Mouse (Mus musculus): Measurements from ENCODE around the gene Elmo1. TPM values are rescaled to one million over a fixed set of nuclear protein-coding genes. Genes with fewer than 3 reads are reported as not detected.

Gene Elmo1
- polyA plus RNA-seq, 1 experiment from 2014 or later: 10.6 TPM

DNA sequence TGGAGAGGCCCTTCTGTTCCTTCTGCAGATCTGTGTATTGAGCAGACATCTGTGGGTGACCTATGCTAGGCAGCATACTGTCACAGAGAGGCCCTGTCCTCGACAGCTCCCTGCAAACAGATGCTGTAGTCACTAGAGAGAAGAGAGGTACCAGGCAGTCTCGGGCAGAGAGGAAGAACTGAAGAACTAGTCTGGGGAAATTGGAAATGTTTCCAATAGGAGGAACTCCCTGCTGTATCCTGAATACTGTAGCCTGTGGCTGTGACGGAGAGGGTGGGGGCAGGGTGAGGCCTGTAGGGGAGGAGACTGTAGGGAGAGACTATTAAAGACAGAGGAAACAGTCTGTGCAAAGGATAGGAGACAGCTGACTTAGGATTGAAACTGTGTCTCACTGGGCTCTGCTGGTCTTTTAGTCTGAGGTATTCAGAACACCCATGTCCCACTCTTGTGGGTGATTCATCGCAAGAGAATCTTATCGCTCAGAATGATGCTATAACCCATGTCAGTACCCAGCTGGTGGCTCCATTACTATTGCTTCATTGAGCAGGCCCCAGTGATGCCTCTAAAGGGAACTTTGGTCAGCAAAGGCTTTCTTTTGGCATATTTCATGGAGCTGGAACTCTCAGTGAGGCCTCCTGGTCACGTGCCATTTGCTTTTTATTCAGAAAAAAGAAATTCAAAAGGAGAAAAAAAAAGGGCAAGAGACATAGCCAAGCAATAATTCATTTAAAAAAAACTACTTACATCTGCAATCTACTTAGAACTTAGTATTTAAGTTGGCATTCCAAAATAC, 43.4 kb downstream of the Elmo1 start:
- H3K9ac ChIP-seq (ENCODE audit: low read depth, low read length): no peak overlapping the region
- no peaks in the 10 kb centered on the region for H3K9me3 ChIP-seq (ENCODE audit: control insufficient read depth, low read length)
- H3K27ac ChIP-seq (ENCODE audit: low read depth, low read length): no peak overlapping the region
- ATAC-seq (replicated peaks; ENCODE audit: low FRiP score) (no peak), DNase-seq (ENCODE audit: low spot score) (no peak)
- H3K27me3 ChIP-seq (replicated peaks; ENCODE audit: control insufficient read depth, insufficient read depth, low read length): peaks cover 5% of the 10 kb centered on the region
- no peak overlapping the region for H3K4me2 ChIP-seq
- WGBS: 55% methylated on average over 6 of the region's 6 CpGs
- peaks cover 22% of the 10 kb centered on the region for H3K4me1 ChIP-seq (replicated peaks; ENCODE audit: control insufficient read depth, insufficient read depth, low read length)
- no peak overlapping the region for H3K4me3 ChIP-seq (ENCODE audit: low read depth, low read length)
- no peaks in the 10 kb centered on the region for H3K36me3 ChIP-seq (ENCODE audit: control insufficient read depth, insufficient read depth, low read length)

DNA sequence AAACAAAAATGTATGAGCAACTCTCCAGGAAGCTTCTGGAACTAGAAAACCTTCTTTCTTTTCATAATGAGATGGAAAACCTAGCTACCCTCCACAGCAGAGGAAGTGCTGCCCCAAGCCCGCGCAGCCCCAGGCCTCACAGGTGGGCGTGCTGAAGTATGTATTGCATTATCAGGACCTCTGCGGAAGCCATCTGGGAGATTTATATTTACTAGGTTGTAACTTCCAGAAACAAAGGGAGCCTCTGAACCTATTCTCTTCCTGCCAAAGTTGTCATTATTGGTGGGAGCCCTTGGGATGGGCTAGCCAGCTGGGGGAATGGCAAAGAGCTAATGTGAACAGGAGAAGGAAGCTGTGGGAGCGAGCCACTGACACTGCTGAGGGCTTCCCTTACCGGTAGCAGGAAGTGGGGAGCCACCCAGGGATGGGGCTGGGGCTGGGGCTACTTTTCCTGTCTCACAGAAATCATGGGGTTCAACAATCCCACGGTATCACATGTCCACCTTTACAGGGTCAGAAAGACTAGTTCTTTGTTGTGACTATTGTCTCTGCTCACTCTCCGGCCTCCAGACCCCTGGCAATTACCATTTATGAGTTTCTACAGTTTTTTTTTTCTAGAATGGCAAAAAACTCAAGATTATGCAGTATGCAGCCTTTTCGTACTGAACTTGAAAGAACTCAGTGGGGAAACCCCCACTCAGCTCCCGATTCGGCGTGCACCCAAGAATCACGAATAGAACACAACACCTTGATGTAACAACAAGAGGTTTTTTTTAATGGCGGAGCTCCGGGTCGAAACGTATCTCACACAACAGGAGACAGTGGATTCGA, 44.2 kb downstream of the Elmo1 start:
- Histone ChIP-seq H3K9ac (ENCODE audit: low read depth, low read length) (no peak overlapping the region), H3K4me1 (replicated peaks; ENCODE audit: control insufficient read depth, insufficient read depth, low read length) (peaks cover 23% of the 10 kb centered on the region), H3K27me3 (replicated peaks; ENCODE audit: control insufficient read depth, insufficient read depth, low read length) (peaks cover 5% of the 10 kb centered on the region), H3K9me3 (ENCODE audit: control insufficient read depth, low read length) (no peaks in the 10 kb centered on the region), H3K27ac (ENCODE audit: low read depth, low read length) (no peak overlapping the region), H3K4me2 (no peak overlapping the region), H3K36me3 (ENCODE audit: control insufficient read depth, insufficient read depth, low read length) (no peaks in the 10 kb centered on the region), H3K4me3 (ENCODE audit: low read depth, low read length) (no peak overlapping the region)
- DNase-seq (ENCODE audit: low spot score): no peak
- 69% methylated on average over 18 of the region's 18 CpGs for WGBS
- no peak for ATAC-seq (replicated peaks; ENCODE audit: low FRiP score)

DNA sequence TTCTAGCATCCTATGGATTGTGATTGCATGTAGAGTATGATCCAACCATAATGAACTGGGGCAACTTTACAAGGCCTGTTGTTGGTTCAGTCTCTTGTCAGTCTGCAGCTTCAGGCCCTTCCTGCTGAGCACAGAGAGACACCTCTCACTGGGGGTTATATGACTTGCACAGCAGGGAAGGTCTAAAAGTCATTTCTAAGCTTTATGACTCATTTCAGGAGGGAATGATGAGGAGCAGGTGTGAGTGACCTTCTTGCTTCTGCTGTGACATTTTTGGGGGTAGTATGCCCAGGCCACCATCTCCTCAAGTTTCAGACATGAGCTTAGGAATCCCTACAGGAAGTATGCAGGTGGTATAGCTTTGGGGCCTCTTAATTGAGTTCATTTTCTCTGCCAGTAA, 46.4 kb downstream of the Elmo1 start:
- DNase-seq (ENCODE audit: low spot score) (no peak), ATAC-seq (replicated peaks; ENCODE audit: low FRiP score) (no peak)
- Histone ChIP-seq H3K36me3 (ENCODE audit: control insufficient read depth, insufficient read depth, low read length) (no peaks in the 10 kb centered on the region), H3K9me3 (ENCODE audit: control insufficient read depth, low read length) (no peaks in the 10 kb centered on the region), H3K27me3 (replicated peaks; ENCODE audit: control insufficient read depth, insufficient read depth, low read length) (peaks cover 5% of the 10 kb centered on the region), H3K4me1 (replicated peaks; ENCODE audit: control insufficient read depth, insufficient read depth, low read length) (peaks cover 23% of the 10 kb centered on the region), H3K4me3 (ENCODE audit: low read depth, low read length) (no peak overlapping the region), H3K4me2 (no peak overlapping the region), H3K9ac (ENCODE audit: low read depth, low read length) (no peak overlapping the region), H3K27ac (ENCODE audit: low read depth, low read length) (no peak overlapping the region)

DNA sequence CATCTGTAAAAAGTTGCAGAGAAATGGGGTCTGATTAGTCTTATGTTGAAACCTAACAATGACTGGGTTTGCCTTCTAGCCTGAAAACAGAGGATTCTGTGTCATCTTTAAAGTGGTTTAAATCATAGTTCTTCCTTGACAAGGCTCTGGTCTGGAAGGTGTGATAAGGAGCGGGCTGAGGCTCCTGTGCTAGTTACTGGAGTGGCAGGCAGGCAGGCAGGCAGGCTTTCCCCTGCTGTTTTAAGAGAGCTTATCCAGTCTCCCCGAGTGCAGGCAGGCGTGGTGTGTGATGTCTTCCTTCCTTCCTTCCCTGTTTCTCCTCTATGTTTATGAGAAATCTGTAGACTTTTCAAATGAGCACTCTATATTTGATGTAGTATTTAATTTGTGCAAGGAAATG, 48.1 kb downstream of the Elmo1 start:
- peak; percentile 76 for ATAC-seq (replicated peaks; ENCODE audit: low FRiP score)
- Histone ChIP-seq H3K4me2 (no peak overlapping the region), H3K4me3 (ENCODE audit: low read depth, low read length) (no peak overlapping the region), H3K27me3 (replicated peaks; ENCODE audit: control insufficient read depth, insufficient read depth, low read length) (peaks cover 5% of the 10 kb centered on the region), H3K27ac (ENCODE audit: low read depth, low read length) (no peak overlapping the region), H3K4me1 (replicated peaks; ENCODE audit: control insufficient read depth, insufficient read depth, low read length) (peaks cover 14% of the 10 kb centered on the region), H3K36me3 (ENCODE audit: control insufficient read depth, insufficient read depth, low read length) (no peaks in the 10 kb centered on the region), H3K9me3 (ENCODE audit: control insufficient read depth, low read length) (no peaks in the 10 kb centered on the region), H3K9ac (ENCODE audit: low read depth, low read length) (no peak overlapping the region)
- DNase-seq (ENCODE audit: low spot score): no peak
- WGBS: 10% methylated on average over 3 of the region's 3 CpGs

DNA sequence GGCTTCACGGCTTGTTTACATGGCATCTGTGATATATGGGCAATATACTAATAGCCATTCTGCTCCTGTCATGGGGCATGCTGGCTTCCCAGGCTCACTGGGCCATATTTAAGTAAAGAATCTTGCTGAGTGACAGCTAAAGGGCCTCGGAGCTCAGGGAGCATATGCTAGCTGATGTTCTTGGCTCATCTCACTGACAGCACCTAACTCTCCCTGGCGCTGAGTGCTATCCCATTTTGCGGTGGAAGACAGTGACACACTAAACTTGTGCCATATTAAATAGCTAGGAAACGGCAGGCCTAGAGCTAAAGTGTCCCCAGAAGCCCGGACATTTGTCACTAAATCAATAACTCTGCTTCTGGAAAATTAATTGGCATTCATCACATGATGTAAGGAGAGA, 48.7 kb downstream of the Elmo1 start:
- H3K27ac ChIP-seq (ENCODE audit: low read depth, low read length): no peak overlapping the region
- no peak overlapping the region for H3K9ac ChIP-seq (ENCODE audit: low read depth, low read length)
- no peak overlapping the region for H3K4me3 ChIP-seq (ENCODE audit: low read depth, low read length)
- H3K27me3 ChIP-seq (replicated peaks; ENCODE audit: control insufficient read depth, insufficient read depth, low read length): peaks cover 5% of the 10 kb centered on the region
- H3K36me3 ChIP-seq (ENCODE audit: control insufficient read depth, insufficient read depth, low read length): no peaks in the 10 kb centered on the region
- peaks cover 8% of the 10 kb centered on the region; the same call in 1 of the 2 replicates for H3K4me1 ChIP-seq (replicated peaks; ENCODE audit: control insufficient read depth, insufficient read depth, low read length)
- DNase-seq (ENCODE audit: low spot score): no peak
- WGBS: 64% methylated on average over 6 of the region's 6 CpGs
- H3K4me2 ChIP-seq: no peak overlapping the region
- no peak for ATAC-seq (replicated peaks; ENCODE audit: low FRiP score)
- no peaks in the 10 kb centered on the region for H3K9me3 ChIP-seq (ENCODE audit: control insufficient read depth, low read length)

DNA sequence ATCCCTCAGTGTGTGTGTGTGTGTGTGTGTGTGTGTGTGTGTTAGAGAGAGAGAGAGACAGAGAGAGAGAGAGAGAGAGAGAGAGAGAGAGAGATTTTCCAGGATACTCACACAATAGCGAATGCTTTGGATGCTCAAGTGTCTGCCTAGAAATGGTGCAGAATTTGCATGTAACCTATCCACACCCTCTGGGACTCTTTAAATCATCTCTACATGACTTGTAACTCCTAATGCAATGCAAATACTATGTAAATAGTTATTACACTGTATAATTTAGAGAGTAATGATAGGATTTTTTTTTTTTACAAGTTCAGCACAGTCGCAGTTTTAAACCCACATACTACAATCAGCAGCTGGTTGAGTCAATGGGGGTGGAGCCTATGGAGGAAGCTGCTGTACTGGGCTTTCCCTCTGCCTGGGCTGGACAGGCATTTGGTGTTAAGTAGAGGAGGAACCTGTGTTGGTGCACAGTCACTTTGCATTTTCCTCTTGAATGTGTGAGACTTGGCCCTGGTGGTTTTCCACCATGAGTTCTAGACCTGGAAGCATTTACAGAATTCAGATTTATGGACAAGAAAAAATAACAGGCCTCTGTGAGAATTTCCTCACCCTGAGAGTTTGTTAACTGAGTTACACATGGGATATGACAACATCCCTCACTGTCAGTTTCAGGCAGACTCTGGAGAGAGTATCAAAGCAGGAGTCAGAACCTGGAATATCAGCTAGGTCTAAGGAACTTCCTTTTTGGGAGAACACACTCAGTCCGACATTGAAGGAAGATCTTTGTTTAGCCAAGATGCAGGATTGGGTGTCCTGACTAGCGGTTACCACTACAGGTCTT, 49.6 kb downstream of the Elmo1 start:
- no peak for ATAC-seq (replicated peaks; ENCODE audit: low FRiP score)
- 62% methylated on average over 4 of the region's 4 CpGs for WGBS
- Histone ChIP-seq H3K4me3 (ENCODE audit: low read depth, low read length) (no peak overlapping the region), H3K27ac (ENCODE audit: low read depth, low read length) (no peak overlapping the region), H3K9ac (ENCODE audit: low read depth, low read length) (no peak overlapping the region), H3K4me1 (replicated peaks; ENCODE audit: control insufficient read depth, insufficient read depth, low read length) (0 out of 2 replicates have a peak, but pooled peaks cover 3% of the 10 kb centered on the region), H3K27me3 (replicated peaks; ENCODE audit: control insufficient read depth, insufficient read depth, low read length) (peaks cover 5% of the 10 kb centered on the region), H3K9me3 (ENCODE audit: control insufficient read depth, low read length) (no peaks in the 10 kb centered on the region), H3K36me3 (ENCODE audit: control insufficient read depth, insufficient read depth, low read length) (no peaks in the 10 kb centered on the region), H3K4me2 (no peak overlapping the region)
- no peak for DNase-seq (ENCODE audit: low spot score)

DNA sequence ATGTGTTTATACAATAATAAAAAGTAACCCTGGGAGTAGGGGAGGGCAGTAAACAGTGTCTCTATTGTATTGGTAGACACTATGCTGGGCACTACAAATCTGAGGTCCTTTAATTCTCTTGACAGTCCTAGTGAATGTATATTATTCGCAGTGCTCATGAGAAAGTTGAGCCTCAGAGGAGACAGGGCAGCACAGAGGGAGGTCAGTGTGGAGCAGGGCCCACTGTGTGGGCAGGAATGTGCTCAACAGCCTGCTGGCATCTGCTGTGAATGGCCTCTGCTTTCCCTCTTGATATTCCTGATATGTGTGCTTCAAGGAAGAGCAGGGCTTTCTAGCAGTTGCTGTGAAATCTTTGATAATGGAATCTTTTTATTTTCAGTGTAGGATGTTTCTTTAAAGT, 52.2 kb downstream of the Elmo1 start:
- Histone ChIP-seq H3K4me3 (ENCODE audit: low read depth, low read length) (no peak overlapping the region), H3K9ac (ENCODE audit: low read depth, low read length) (no peak overlapping the region), H3K36me3 (ENCODE audit: control insufficient read depth, insufficient read depth, low read length) (no peaks in the 10 kb centered on the region), H3K4me1 (replicated peaks; ENCODE audit: control insufficient read depth, insufficient read depth, low read length) (peaks cover 4% of the 10 kb centered on the region; the same call in 1 of the 2 replicates), H3K4me2 (no peak overlapping the region), H3K27me3 (replicated peaks; ENCODE audit: control insufficient read depth, insufficient read depth, low read length) (peaks cover 4% of the 10 kb centered on the region), H3K9me3 (ENCODE audit: control insufficient read depth, low read length) (no peaks in the 10 kb centered on the region), H3K27ac (ENCODE audit: low read depth, low read length) (no peak overlapping the region)
- 63% methylated on average over 1 of the region's 1 CpGs for WGBS
- DNase-seq (ENCODE audit: low spot score) (no peak), ATAC-seq (replicated peaks; ENCODE audit: low FRiP score) (no peak)

DNA sequence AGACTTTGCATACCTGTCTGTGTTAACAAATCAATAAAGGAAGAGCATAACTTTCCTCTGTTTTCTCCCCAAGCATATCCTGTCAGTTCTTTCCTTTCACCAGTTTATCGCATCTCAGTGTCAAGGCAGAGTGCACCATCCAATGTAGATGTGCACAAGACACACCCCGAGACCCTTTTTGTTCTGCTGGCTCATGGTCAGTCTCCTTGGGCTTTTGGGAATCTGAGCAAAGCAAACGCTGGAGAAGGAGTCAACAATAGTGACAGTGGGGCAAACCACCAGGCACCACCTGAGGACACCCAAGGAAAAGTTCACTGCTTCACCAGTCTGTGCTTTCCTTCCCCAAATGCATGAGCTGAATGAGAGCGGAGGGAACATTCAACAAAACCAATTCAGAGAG, 56.5 kb downstream of the Elmo1 start:
- H3K9me3 ChIP-seq (ENCODE audit: control insufficient read depth, low read length): no peaks in the 10 kb centered on the region
- WGBS: 81% methylated on average over 4 of the region's 4 CpGs
- H3K4me1 ChIP-seq (replicated peaks; ENCODE audit: control insufficient read depth, insufficient read depth, low read length): peaks cover 29% of the 10 kb centered on the region

More for the DNA sequence above, 56.5 kb downstream of the Elmo1 start:
- Histone ChIP-seq H3K4me3 (ENCODE audit: low read depth, low read length) (no peak overlapping the region), H3K36me3 (ENCODE audit: control insufficient read depth, insufficient read depth, low read length) (no peaks in the 10 kb centered on the region), H3K9ac (ENCODE audit: low read depth, low read length) (no peak overlapping the region), H3K27me3 (replicated peaks; ENCODE audit: control insufficient read depth, insufficient read depth, low read length) (peaks cover 4% of the 10 kb centered on the region; the same call in 1 of the 2 replicates), H3K4me2 (no peak overlapping the region), H3K27ac (ENCODE audit: low read depth, low read length) (no peak overlapping the region)
- no peak for ATAC-seq (replicated peaks; ENCODE audit: low FRiP score)
- no peak for DNase-seq (ENCODE audit: low spot score)
